Mouse (Mus musculus) Patski (cell line): ENCODE results near the gene Prss32. TPM values are rescaled to one million over a fixed set of nuclear protein-coding genes. Genes with fewer than 3 reads are reported as not detected.
"Not testable (repeated sequence)": the region's sequence is repeated elsewhere in the genome, so short reads cannot be mapped to it uniquely, and the experiment has no call there.

Experiments used
- ATAC-seq: fragments of 100-300 bp; one replicate; pipeline ENCODE4 v1.8.0; 2021
- CTCF ChIA-PET: fragments of 350-600 bp; sonication (Branson Sonifier 250); formaldehyde crosslinking; loops from one replicate; lab custom pipeline; 2022; ENCODE audit warnings: inconsistent platforms; lab: Charles Lee
- POLR2A ChIA-PET: fragments of 350-600 bp; sonication (Branson Sonifier 250); formaldehyde crosslinking; loops from one replicate; lab custom pipeline; 2022; ENCODE audit warnings: antibody characterized with exemption, inconsistent platforms; lab: Charles Lee
- DNase-seq: peaks from one replicate; pipeline ENCODE4 v3.0.0-alpha.2; 2011; ENCODE audit warnings: low read depth, low spot score
- H3K27me3 ChIP-seq: fragments of 371-371 bp; one replicate; pipeline ENCODE4 v1.5.1; 2021
- CTCF ChIP-seq: fragments of 100-300 bp; IDR thresholded peaks from one replicate; pipeline ENCODE4 v1.5.1; 2021
- in situ Hi-C: fragments of 300-500 bp; cut with MboI; formaldehyde crosslinking; loops from 3 replicates; pipeline ENCODE4 v1.11.1; 2018; ENCODE audit warnings: low pct_unique_long_range_greater_than_20kb, mixed read lengths
- polyA plus RNA-seq: library from polyadenylated mRNA; unstranded; gene quantifications from one replicate; pipeline ENCODE4 v1.2.3, GENCODE M21; 2021

Prss32 gene
- polyA plus RNA-seq, 1 experiment from 2014 or later, result 0.45 TPM

DNA sequence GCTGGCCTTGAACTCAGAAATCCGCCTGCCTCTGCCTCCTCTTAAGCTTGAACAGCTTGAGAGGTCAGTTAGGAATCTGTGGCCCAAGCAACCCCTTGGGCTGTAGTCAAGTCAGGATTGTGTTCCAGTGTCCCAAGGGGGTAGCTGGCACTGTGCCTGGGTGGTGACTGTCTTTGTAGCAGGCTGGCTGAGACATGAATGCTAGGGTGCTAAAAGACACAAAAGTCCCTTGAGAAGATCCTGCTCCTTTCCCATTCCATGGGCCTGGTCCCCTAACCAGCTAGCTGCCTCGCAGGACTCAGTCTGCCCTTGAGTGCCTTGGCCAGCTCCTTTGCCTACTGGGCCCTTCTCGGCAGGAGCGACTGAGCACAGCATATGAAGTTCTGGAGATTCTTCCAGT, 19.3 kb downstream of the Prss32 start:
- DNase-seq, result no peak
- ATAC-seq, result no peak
- H3K27me3 ChIP-seq, result no peaks in the 10 kb centered on the region
- no peak for TF ChIP-seq CTCF
- in situ Hi-C loops, result no loop called here
- ChIA-PET CTCF (no interaction called here), POLR2A (no interaction called here)

DNA sequence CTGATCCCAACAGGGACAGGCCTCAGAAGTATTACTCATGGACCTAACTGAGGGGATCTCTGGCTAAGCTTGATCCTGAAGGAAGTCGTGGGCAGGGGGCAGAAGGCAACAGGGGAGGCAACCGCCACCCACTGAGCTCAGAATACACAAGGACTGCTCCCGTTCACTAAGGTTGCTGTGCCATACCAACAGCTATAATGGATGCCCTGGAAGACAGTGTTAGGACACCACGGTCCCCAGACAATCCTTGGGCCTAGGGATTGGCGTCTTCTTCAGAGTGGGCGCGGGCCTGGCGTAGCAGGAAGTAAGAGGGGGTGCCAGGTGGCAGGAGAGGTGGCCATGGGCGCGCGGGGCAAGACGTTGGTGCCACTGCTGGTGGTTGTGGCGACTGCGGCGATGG, 24.1 kb downstream of the Prss32 start, which contains the start of gene Prss21:
Gene Prss21 (plus strand): TSS at position 301 of the 400 bp plus-strand sequence.
- DNase-seq (no peak), ATAC-seq (no peak)
- in situ Hi-C loops, result no loop called here
- no peaks in the 10 kb centered on the region for H3K27me3 ChIP-seq
- ChIA-PET CTCF (no interaction called here), POLR2A (no interaction called here)
- no peak for TF ChIP-seq CTCF

DNA sequence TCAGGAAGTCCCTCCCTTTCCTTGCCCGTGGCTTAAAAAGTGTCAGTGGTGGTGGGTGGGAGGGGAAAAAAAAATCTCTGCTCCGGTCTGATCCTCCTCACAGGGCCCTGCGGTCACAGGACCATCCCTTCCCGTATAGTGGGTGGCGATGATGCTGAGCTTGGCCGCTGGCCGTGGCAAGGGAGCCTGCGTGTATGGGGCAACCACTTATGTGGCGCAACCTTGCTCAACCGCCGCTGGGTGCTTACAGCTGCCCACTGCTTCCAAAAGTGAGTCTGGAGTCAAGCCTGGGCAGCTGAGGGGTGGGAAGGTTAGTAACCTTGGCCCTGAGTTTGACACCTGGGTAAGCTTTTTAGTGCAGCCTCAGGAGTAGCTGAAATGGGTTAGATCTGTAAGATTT, 24.9 kb downstream of the Prss32 start:
- DNase-seq (no peak), ATAC-seq (no peak)
- ChIA-PET CTCF (no interaction called here), POLR2A (no interaction called here)
- no peaks in the 10 kb centered on the region for H3K27me3 ChIP-seq
- in situ Hi-C loops, result no loop called here
- TF ChIP-seq CTCF, result no peak

DNA sequence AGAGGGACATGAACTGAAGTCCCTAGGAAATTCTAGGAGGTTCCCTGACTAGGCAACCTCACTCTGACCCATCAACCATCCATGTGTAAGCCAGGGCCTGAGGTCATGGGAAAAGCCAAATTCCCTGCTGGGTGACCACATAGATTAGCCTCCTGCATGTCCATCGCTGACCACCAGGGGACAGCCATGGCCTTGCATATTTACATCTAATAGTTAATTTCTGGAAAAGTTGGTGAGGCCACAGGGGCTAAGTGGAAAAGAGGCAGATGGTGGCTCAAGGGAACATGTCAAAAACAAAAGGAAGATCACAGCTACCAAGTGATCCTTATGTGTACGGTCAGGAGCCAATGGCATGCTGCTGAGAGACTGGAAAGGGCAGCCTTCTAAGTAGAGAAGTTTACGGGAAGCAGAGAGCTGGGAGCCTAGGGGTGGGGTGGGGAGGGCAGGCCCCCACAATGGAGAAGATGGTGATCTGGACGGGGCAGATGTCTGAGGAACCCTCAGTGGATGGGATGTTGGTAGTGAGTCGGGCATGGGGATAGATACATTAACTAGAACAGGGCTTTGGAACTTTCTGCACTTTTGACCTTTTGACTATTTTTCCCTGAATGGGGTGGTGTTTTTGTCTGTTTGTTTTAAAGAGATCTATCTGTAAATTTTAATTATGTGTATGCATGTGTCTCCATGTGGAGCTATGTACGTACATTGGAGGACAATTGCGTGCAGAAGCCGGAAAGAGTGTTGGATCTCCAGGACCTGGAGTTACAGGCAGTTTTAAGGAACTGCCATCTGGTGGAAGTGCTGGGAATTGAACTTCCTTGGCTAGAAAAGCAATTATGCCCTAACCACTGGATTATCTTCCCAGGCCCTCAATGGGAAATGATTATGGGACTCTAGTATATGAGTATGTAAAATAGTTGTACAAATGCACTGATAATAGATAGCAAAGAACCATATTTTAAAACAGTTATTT, 30.5 kb downstream of the Prss32 start:
- peak; percentile 93 for TF ChIP-seq CTCF
- no peaks in the 10 kb centered on the region for H3K27me3 ChIP-seq
- in situ Hi-C loops, result loop anchor here (5.0 kb wide), 1 partner anchor 88 kb away; no protein-coding TSS in a partner anchor
- DNase-seq, result peak; percentile 51
- ChIA-PET POLR2A (no interaction called here), CTCF (interaction anchor here (0.6 to 1.5 kb wide), 7 partner anchors 18 to 85 kb away, joined by 3 to 7 read pairs (median 4); partner anchors contain the start of gene Elob)
- ATAC-seq, result peak; percentile 71

DNA sequence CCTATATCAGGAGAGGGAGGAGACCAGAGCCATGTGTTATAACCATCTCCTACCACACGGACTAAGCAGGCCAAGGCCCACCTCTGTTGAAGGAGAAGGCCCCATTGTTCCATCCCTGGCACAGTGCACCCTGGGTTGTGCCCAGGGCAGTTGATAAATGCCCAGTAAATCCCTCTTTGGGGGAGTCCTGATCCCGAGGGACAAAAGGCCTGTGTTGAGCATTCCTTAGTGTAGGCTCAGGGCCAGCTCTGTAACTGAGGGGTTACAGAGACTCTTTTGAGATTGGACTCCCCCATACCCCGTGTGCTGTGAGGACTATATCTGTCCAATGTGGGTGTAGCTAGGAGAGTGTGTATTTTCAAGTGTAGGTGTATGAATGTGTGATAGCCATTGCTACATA, 33.1 kb downstream of the Prss32 start:
- ChIA-PET POLR2A (interaction anchor here (0.8 kb wide), 1 partner anchor 47 kb away, joined by 3 read pairs; the partner anchor contains the start of gene Elob), CTCF (interaction anchor here (1.2 to 2.9 kb wide), 2 partner anchors 33 to 84 kb away, joined by 4 to 10 read pairs; partner anchors contain the start of genes Prss32 and Prss41)
- in situ Hi-C loops, result no loop called here
- no peaks in the 10 kb centered on the region for H3K27me3 ChIP-seq
- TF ChIP-seq CTCF, result no peak
- ATAC-seq (no peak), DNase-seq (no peak)

DNA sequence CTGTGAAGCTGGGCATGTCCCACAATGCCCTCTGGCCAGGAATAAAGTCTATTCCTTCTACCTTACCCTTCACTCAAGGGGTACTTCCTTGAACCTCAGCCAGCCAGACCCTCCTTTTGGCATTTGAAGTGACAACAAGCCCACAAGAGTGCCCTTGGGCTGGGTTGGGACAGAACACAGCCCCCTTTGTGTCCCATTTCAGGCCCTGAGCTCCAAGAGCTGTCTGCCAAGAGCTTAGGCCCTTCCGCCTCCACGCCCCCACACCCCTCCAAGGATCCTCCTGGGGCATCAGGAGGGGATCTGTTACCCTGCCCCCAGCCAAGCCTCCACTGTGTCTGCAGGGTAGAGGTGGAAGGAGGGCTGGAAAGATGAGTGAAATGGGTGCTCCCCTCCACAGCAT, 33.5 kb downstream of the Prss32 start:
- H3K27me3 ChIP-seq, result no peaks in the 10 kb centered on the region
- TF ChIP-seq CTCF, result no peak
- DNase-seq (no peak), ATAC-seq (no peak)
- POLR2A ChIA-PET, result interaction anchor here (0.8 kb wide), 1 partner anchor 48 kb away, joined by 3 read pairs; the partner anchor contains the start of gene Elob
- in situ Hi-C loops, result no loop called here
- CTCF ChIA-PET, result interaction anchor here (1.2 to 2.9 kb wide), 2 partner anchors 33 to 83 kb away, joined by 4 to 10 read pairs; partner anchors contain the start of genes Prss32 and Prss41

DNA sequence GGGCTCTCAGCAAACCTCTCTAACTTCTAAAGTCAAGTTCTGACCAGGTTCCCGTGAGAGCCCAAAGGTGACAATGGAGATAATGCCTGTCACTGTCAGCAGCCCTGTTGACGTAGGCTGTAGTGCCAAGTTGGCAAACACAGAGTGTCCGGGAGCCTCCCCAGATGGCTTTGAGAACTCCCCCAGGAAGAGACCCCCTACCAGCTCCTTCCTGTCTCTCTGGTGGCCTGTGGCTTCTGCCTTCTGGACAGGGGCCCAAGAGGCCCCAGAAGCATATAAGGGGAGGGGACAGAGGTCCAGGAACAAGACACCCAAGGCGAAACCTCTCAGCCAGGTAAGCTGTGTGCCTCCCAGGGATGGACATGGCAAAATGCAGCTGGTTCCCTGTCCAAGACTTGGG, 36.9 kb downstream of the Prss32 start, which contains the start of the genes Dcpp1 and Dcpp2:
Gene Dcpp1 (plus strand): TSS at position 301 of the 400 bp plus-strand sequence.
Gene Dcpp2 (plus strand): TSS at position 305 of the 400 bp plus-strand sequence.
- ATAC-seq, POLR2A ChIA-PET, in situ Hi-C loops, CTCF ChIA-PET, H3K27me3 ChIP-seq, DNase-seq: not testable (repeated sequence)

Other genes starting within 250 kb of the Prss32 start
- gene Zfp13, start 244.4 kb upstream of the Prss32 start, polyA plus RNA-seq, result 6.8 TPM
- gene Zscan10, start 243.0 kb upstream of the Prss32 start, polyA plus RNA-seq, result not detected
- gene Mmp25, start 198.6 kb upstream of the Prss32 start, polyA plus RNA-seq, result not detected
- gene Bicdl2, start 183.3 kb upstream of the Prss32 start, polyA plus RNA-seq, result 0.22 TPM
- gene Hcfc1r1, start 170.3 kb upstream of the Prss32 start, polyA plus RNA-seq, result 261 TPM
- 32.9 TPM for gene Thoc6, start 170.0 kb upstream of the Prss32 start, polyA plus RNA-seq
- 421 TPM for gene Tnfrsf12a, start 166.4 kb upstream of the Prss32 start, polyA plus RNA-seq
- not detected for gene Cldn6, start 164.6 kb upstream of the Prss32 start, polyA plus RNA-seq
- gene Cldn9, start 159.8 kb upstream of the Prss32 start, polyA plus RNA-seq, result 0.05 TPM
- not detected for gene 1520401A03Rik, start 121.1 kb upstream of the Prss32 start, polyA plus RNA-seq
- gene Pkmyt1, start 117.5 kb upstream of the Prss32 start, polyA plus RNA-seq, result 13.3 TPM
- 7.3 TPM for gene Paqr4, start 103.0 kb upstream of the Prss32 start, polyA plus RNA-seq
- gene Kremen2, start 98.0 kb upstream of the Prss32 start, polyA plus RNA-seq, result not detected
- gene Flywch1, start 72.3 kb upstream of the Prss32 start, polyA plus RNA-seq, result 96.0 TPM
- gene Flywch2, start 57.8 kb upstream of the Prss32 start, polyA plus RNA-seq, result 7.9 TPM
- gene Srrm2, start 53.3 kb upstream of the Prss32 start, polyA plus RNA-seq, result 314 TPM
- gene Elob, start 14.7 kb upstream of the Prss32 start, polyA plus RNA-seq, result 610 TPM
- gene Prss33, start 7.8 kb upstream of the Prss32 start, polyA plus RNA-seq, result not detected
- gene Prss41, start 317 bp downstream of the Prss32 start, polyA plus RNA-seq, result 0.35 TPM
- not detected for gene Prss21, start 24.2 kb downstream of the Prss32 start, polyA plus RNA-seq
- not detected for gene Dcpp1, start 37.0 kb downstream of the Prss32 start, polyA plus RNA-seq
- gene Dcpp2, start 37.0 kb downstream of the Prss32 start, polyA plus RNA-seq, result not detected
- not detected for gene Dcpp3, start 73.6 kb downstream of the Prss32 start, polyA plus RNA-seq
- not detected for gene Sbp, start 97.8 kb downstream of the Prss32 start, polyA plus RNA-seq
- not detected for gene Sbpl, start 111.4 kb downstream of the Prss32 start, polyA plus RNA-seq
- 0.05 TPM for gene Prss30, start 136.7 kb downstream of the Prss32 start, polyA plus RNA-seq
- 0.28 TPM for gene Prss22, start 154.2 kb downstream of the Prss32 start, polyA plus RNA-seq
- 0.28 TPM for gene Prss27, start 194.3 kb downstream of the Prss32 start, polyA plus RNA-seq
- 57.8 TPM for gene Kctd5, start 229.6 kb downstream of the Prss32 start, polyA plus RNA-seq